Mouse (Mus musculus): ENCODE measurements around the gene Prl2c1.
"Not testable (repeated sequence)": the region's sequence is repeated elsewhere in the genome, so short reads cannot be mapped to it uniquely, and the experiment has no call there.

Gene Prl2c1

GRCm38 (mm10) chr13:27849042-27849441 lies at the start of gene Prl2c1:
Prl2c1 (plus strand) TSS chr13:27849342.
- DNase-seq (ENCODE audit: inconsistent age in 2 of 2, low spot score in 1 of 2) = no peak

- DNase-seq (ENCODE audit: inconsistent age in 2 of 2, low spot score in 1 of 2) = no peak
Observed at GRCm38 (mm10) chr13:27801354-27801753, 47.8 kb upstream of the Prl2c1 start, which contains the start of gene Prl2a1. Prl2a1 (plus strand) TSS chr13:27801654.

- DNase-seq (ENCODE audit: inconsistent age in 2 of 2, low spot score in 1 of 2) = no peak
Observed at GRCm38 (mm10) chr13:27802765-27803164, 46.4 kb upstream of the Prl2c1 start.

GRCm38 (mm10) chr13:27904236-27904635 lies 55.1 kb downstream of the Prl2c1 start:
- DNase-seq (ENCODE audit: inconsistent age in 2 of 2, low spot score in 1 of 2) = not testable (repeated sequence)
